Mouse (Mus musculus): ENCODE results near the gene Arrdc2. TPM values are rescaled to one million over a fixed set of nuclear protein-coding genes. Genes with fewer than 3 reads are reported as not detected.
A peak's percentile ranks its signal among the peaks of the same experiment; 100 is the strongest.

Gene Arrdc2
- total and polyA plus RNA-seq, 3 experiments = 13.1 to 22.5 TPM; not detected in 1

DNA sequence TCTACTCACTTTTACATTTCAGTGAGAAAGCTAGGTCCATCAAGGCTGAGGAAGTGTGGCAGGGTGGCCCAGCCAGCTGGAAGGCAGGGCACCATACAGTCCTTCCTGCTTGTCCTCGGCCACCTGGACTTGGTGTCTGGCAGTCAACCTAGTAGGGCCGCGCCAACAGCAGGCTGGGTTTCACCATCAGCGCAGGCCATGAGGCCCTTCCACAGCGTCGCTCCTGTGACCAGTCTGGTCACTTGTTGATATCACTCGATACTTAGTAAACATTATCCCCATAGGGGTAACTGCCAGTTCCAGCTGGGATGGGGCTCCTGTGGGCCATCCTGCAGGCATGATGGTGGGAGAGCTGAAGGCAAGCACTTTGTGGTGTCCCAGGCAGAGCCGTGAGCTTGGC is 8.0 kb downstream of the Arrdc2 start:
- no peaks in the 10 kb centered on the region for H3K4me1 ChIP-seq (ENCODE audit: control insufficient read depth in 1 of 2, insufficient read depth in 2 of 2, low read length in 2 of 2)

DNA sequence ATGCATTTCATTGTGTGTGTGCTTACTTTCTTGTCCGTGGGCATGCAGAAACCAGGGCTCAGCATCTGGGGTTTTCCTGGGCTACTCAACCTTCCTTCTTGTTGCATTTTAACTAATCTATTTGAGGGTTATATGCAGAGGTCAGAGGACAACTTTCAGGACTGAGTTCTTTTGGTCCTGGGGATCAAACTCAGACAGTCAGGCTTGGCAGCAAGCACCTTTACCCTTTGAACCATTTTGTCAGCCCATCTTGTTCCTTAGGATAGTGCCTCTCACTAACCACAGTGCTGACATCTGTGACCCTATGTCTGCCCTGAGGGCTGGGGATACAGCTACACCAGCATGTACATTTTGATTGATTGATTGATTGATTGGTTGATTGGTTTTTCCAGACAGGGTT is 11.7 kb downstream of the Arrdc2 start:
- Histone ChIP-seq H3K27me3 (ENCODE audit: control insufficient read depth in 1 of 2, insufficient read depth in 2 of 2, low read length in 2 of 2) (no peaks in the 10 kb centered on the region), H3K4me1 (ENCODE audit: control insufficient read depth in 1 of 2, insufficient read depth in 2 of 2, low read length in 2 of 2) (no peaks in the 10 kb centered on the region), H3K79me2 (ENCODE audit: control insufficient read depth, insufficient read depth, low read length, poor library complexity) (no peaks in the 10 kb centered on the region), H3K4me3 (ENCODE audit: control insufficient read depth in 1 of 2, insufficient read depth in 1 of 2, low read depth in 2 of 2, low read length in 2 of 2) (no peak overlapping the region), H3K9me3 (replicated peaks; ENCODE audit: insufficient read depth, low read length) (no peaks in the 10 kb centered on the region), H3K36me3 (ENCODE audit: control insufficient read depth in 1 of 2, insufficient read depth in 2 of 2, low read length in 2 of 2) (no peaks in the 10 kb centered on the region), H3K27ac (ENCODE audit: control insufficient read depth, low read depth, low read length) (no peak overlapping the region), H3K9ac (ENCODE audit: control insufficient read depth, low read depth, low read length, poor library complexity, severe bottlenecking) (no peak overlapping the region)
- DNase-seq (ENCODE audit: low read depth, low spot score) = no peak
- TF ChIP-seq POLR2A (IDR thresholded peaks at IDR 0.05; ENCODE audit: control insufficient read depth in 1 of 2, insufficient read depth in 1 of 2, low read depth in 1 of 2, low read length in 2 of 2, poor library complexity in 1 of 2) (no peak), KAT2A (conservative IDR thresholded peaks at IDR 0.05; ENCODE audit: low read depth, low read length) (no peak), BHLHE40 (IDR thresholded peaks at IDR 0.05; ENCODE audit: borderline replicate concordance, low read depth, low read length) (no peak), ZKSCAN1 (IDR thresholded peaks at IDR 0.05; ENCODE audit: low read depth, low read length) (no peak), HCFC1 (IDR thresholded peaks at IDR 0.05; ENCODE audit: low read depth, low read length) (no peak), EP300 (IDR thresholded peaks at IDR 0.05; ENCODE audit: low read depth in 1 of 2, low read length in 2 of 2) (no peak)

More for the DNA sequence above, 8.0 kb downstream of the Arrdc2 start:
- no peak for TF ChIP-seq EP300 (IDR thresholded peaks at IDR 0.05; ENCODE audit: low read depth in 1 of 2, low read length in 2 of 2)
- Histone ChIP-seq H3K4me3 (ENCODE audit: control insufficient read depth in 1 of 2, insufficient read depth in 1 of 2, low read depth in 2 of 2, low read length in 2 of 2) (no peak overlapping the region), H3K9ac (ENCODE audit: control insufficient read depth, low read depth, low read length, poor library complexity, severe bottlenecking) (no peak overlapping the region), H3K9me3 (replicated peaks; ENCODE audit: insufficient read depth, low read length) (no peaks in the 10 kb centered on the region), H3K79me2 (ENCODE audit: control insufficient read depth, insufficient read depth, low read length, poor library complexity) (no peaks in the 10 kb centered on the region), H3K36me3 (ENCODE audit: control insufficient read depth in 1 of 2, insufficient read depth in 2 of 2, low read length in 2 of 2) (no peaks in the 10 kb centered on the region), H3K27me3 (ENCODE audit: control insufficient read depth in 1 of 2, insufficient read depth in 2 of 2, low read length in 2 of 2) (no peaks in the 10 kb centered on the region), H3K27ac (ENCODE audit: control insufficient read depth, low read depth, low read length) (no peak overlapping the region)
- DNase-seq (ENCODE audit: low read depth, low spot score) = no peak

DNA sequence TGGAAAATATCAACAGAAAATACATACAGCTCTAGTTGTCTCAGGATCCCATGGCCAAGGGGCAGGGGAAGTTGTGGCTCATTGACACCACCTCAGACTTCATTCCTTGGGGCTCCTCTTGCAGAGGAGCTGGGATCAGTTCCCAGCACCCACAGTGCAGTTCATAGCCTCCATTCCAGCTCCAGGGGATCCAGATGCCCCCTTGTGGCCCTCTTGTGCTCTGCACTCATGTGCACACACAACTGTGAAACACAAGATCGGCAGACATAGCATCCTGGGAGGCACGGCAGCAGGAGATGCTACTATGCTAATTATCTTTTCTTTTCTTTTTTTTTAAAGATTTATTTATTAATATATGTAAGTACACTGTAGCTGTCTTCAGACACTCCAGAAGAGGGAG is 12.5 kb downstream of the Arrdc2 start:
- no peaks in the 10 kb centered on the region for H3K27me3 ChIP-seq (ENCODE audit: control insufficient read depth in 1 of 2, insufficient read depth in 2 of 2, low read length in 2 of 2)
- H3K9ac ChIP-seq (ENCODE audit: control insufficient read depth, low read depth, low read length, poor library complexity, severe bottlenecking) = no peak overlapping the region
- no peaks in the 10 kb centered on the region for H3K36me3 ChIP-seq (ENCODE audit: control insufficient read depth in 1 of 2, insufficient read depth in 2 of 2, low read length in 2 of 2)
- no peak overlapping the region for H3K27ac ChIP-seq (ENCODE audit: control insufficient read depth, low read depth, low read length)
- peak; percentile 49 for DNase-seq (ENCODE audit: low read depth, low spot score)
- H3K4me1 ChIP-seq (ENCODE audit: control insufficient read depth in 1 of 2, insufficient read depth in 2 of 2, low read length in 2 of 2) = no peaks in the 10 kb centered on the region; a peak in 1 of 4 replicates
- no peak overlapping the region for H3K4me3 ChIP-seq (ENCODE audit: control insufficient read depth in 1 of 2, insufficient read depth in 1 of 2, low read depth in 2 of 2, low read length in 2 of 2)
- H3K79me2 ChIP-seq (ENCODE audit: control insufficient read depth, insufficient read depth, low read length, poor library complexity) = no peaks in the 10 kb centered on the region
- H3K9me3 ChIP-seq (replicated peaks; ENCODE audit: insufficient read depth, low read length) = no peaks in the 10 kb centered on the region
- TF ChIP-seq SMC3 (IDR thresholded peaks at IDR 0.05; ENCODE audit: low read depth, low read length) (peak; percentile 53), BHLHE40 (IDR thresholded peaks at IDR 0.05; ENCODE audit: borderline replicate concordance, low read depth, low read length) (no peak), GATA1 (IDR thresholded peaks at IDR 0.05; ENCODE audit: low read depth, low read length) (no peak), POLR2AphosphoS2 (IDR thresholded peaks at IDR 0.05; ENCODE audit: low read length) (no peak), CTCF (IDR thresholded peaks at IDR 0.05 in 2 of 3, conservative IDR thresholded peaks at IDR 0.05 in 1 of 3; ENCODE audit: control insufficient read depth in 1 of 3, insufficient read depth in 1 of 3, low read depth in 2 of 3, low read length in 3 of 3, poor library complexity in 1 of 3, severe bottlenecking in 1 of 3) (peak; percentile 46 to 50 (median 49)), UBTF (IDR thresholded peaks at IDR 0.05; ENCODE audit: borderline replicate concordance, insufficient read depth, low read depth, low read length) (no peak), MYB (IDR thresholded peaks at IDR 0.05; ENCODE audit: low read depth, low read length) (no peak), ZC3H11A (IDR thresholded peaks at IDR 0.05; ENCODE audit: low read depth, low read length) (no peak), TAL1 (IDR thresholded peaks at IDR 0.05; ENCODE audit: low read length) (no peak), POLR2A (IDR thresholded peaks at IDR 0.05; ENCODE audit: control insufficient read depth in 1 of 2, insufficient read depth in 1 of 2, low read depth in 1 of 2, low read length in 2 of 2, poor library complexity in 1 of 2) (no peak), MAZ (IDR thresholded peaks at IDR 0.05; ENCODE audit: low read depth, low read length) (no peak), USF1 (IDR thresholded peaks at IDR 0.05; ENCODE audit: low read depth, low read length) (no peak), GABPA (IDR thresholded peaks at IDR 0.05; ENCODE audit: low read depth, low read length) (no peak), KAT2A (conservative IDR thresholded peaks at IDR 0.05; ENCODE audit: low read depth, low read length) (no peak), MAFK (IDR thresholded peaks at IDR 0.05; ENCODE audit: borderline replicate concordance, low read depth, low read length) (no peak), MXI1 (IDR thresholded peaks at IDR 0.05; ENCODE audit: low read depth, low read length) (no peak), ZKSCAN1 (IDR thresholded peaks at IDR 0.05; ENCODE audit: low read depth, low read length) (no peak), POLR2AphosphoS5 (IDR thresholded peaks at IDR 0.05; ENCODE audit: borderline replicate concordance, low read depth, low read length) (no peak), E2F4 (IDR thresholded peaks at IDR 0.05; ENCODE audit: borderline replicate concordance, low read depth, low read length) (no peak), RAD21 (IDR thresholded peaks at IDR 0.05; ENCODE audit: low read depth, low read length) (peak; percentile 20; the same call in 1 of the 2 replicates), CHD1 (IDR thresholded peaks at IDR 0.05; ENCODE audit: low read depth, low read length) (no peak), ELF1 (IDR thresholded peaks at IDR 0.05; ENCODE audit: low read depth, low read length) (no peak), HCFC1 (IDR thresholded peaks at IDR 0.05; ENCODE audit: low read depth, low read length) (no peak), ZMIZ1 (IDR thresholded peaks at IDR 0.05; ENCODE audit: low read depth, low read length) (no peak), CHD2 (IDR thresholded peaks at IDR 0.05; ENCODE audit: low read length) (no peak)

Data from MEL (cell line).